26 mouse cellular contexts compared by ENCODE assay signal in the genomic region with DNA sequence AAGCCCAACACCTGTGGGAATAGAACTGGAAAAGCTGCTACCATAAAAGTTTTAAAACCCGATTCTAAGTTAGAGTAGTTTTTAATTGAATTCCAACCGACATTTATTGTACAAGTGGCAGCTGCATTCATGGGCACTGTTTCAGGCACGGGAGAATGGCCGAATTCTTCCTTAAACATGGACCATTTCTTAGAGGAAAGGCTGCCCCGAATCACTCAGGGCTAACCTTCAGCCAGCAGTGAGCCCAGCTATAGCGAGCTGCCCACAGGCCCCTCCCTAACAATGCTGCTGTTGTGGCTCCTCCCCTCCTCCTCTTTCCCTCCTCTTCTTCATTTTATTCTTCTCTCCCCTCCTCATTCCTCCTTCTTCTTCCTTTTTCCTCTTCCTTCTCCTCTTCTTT. TPM values are rescaled to one million over a fixed set of nuclear protein-coding genes. Genes with fewer than 3 reads are reported as not detected.
"Had no signal": no experiment of that assay in that cellular context is flagged by ENCODE, and none has a peak within 500 bp of the region (broad histone marks: within the 10 kb centered on the region; RNA-seq: fewer than 3 reads in every experiment).

No protein-coding gene starts in this region.

- H3K27me3 ChIP-seq: heart, embryonic 13.5 days; heart, embryonic 15.5 days; hindbrain, embryonic 13.5 days; hindbrain, embryonic 15.5 days; liver, embryonic 13.5 days; liver, embryonic 15.5 days had no signal

- ATAC-seq: forebrain, postnatal 0 days; hindbrain, postnatal 0 days; intestine, embryonic 16.5 days had no signal

- H3K27ac ChIP-seq: heart, adult 2 months; heart, embryonic 13.5 days; heart, embryonic 15.5 days; hindbrain, embryonic 13.5 days; hindbrain, embryonic 15.5 days; hindbrain, postnatal 0 days; left cerebral cortex, adult 2 months; liver, embryonic 13.5 days; liver, embryonic 15.5 days had no signal

- DNase-seq: forebrain, postnatal 0 days; gastrocnemius, postnatal 14 days; gastrocnemius, postnatal 36 days; heart, adult 11 months; heart, adult 2 months; heart, postnatal 14 days; heart, postnatal 36 days; kidney, adult 11 months; kidney, adult 8-10 months; kidney, postnatal 10 days; kidney, postnatal 36 days; layer of hippocampus, adult 9-11 months; layer of hippocampus, postnatal 36 days; liver; liver, embryonic 13.5 days had no signal

- H3K4me2 ChIP-seq: heart, embryonic 11.5 days; heart, embryonic 13.5 days; heart, embryonic 15.5 days; hindbrain, embryonic 13.5 days; hindbrain, embryonic 15.5 days; liver, embryonic 11.5 days; liver, embryonic 13.5 days; liver, embryonic 15.5 days had no signal

- H3K9me3 ChIP-seq: heart, embryonic 13.5 days; heart, embryonic 15.5 days; hindbrain, embryonic 13.5 days; hindbrain, embryonic 15.5 days; liver, embryonic 13.5 days; liver, embryonic 15.5 days had no signal

- H3K4me1 ChIP-seq: heart, embryonic 15.5 days; hindbrain, embryonic 13.5 days; hindbrain, embryonic 15.5 days; liver, embryonic 13.5 days; liver, embryonic 15.5 days had no signal

- H3K9ac ChIP-seq: forebrain, postnatal 0 days; heart, embryonic 13.5 days; heart, embryonic 15.5 days; hindbrain, embryonic 13.5 days; hindbrain, embryonic 15.5 days; liver, embryonic 13.5 days; liver, embryonic 15.5 days had no signal

- H3K36me3 ChIP-seq: heart, embryonic 13.5 days; heart, embryonic 15.5 days; hindbrain, embryonic 13.5 days; hindbrain, embryonic 15.5 days; liver, embryonic 13.5 days; liver, embryonic 15.5 days had no signal

- H3K4me3 ChIP-seq: heart, adult 2 months; heart, embryonic 13.5 days; heart, embryonic 15.5 days; hindbrain, embryonic 13.5 days; hindbrain, embryonic 15.5 days; left cerebral cortex, adult 2 months; liver, embryonic 13.5 days; liver, embryonic 15.5 days had no signal

RNA-seq across cellular contexts. Expression of a gene that starts 44.8 kb away (rescaled TPM):
- total RNA-seq: gastrocnemius, postnatal 14 days; heart, adult 2 months; heart, postnatal 36 days; hematopoietic stem cell, adult 5-6 weeks had no signal
